8 mouse cellular contexts compared by ENCODE assay signal in genomic region chr16:62786621-62787331, GRCm38 (mm10). TPM values are rescaled to one million over a fixed set of nuclear protein-coding genes. Genes with fewer than 3 reads are reported as not detected.
DNase-seq lines count a peak whose midpoint lies in the region; ATAC-seq lines count a peak whose summit lies in the region.

Nsun3 (minus strand) TSS chr16:62786818.

- no peaks in the 10 kb centered on the region for H3K27me3 ChIP-seq in heart, embryonic 13.5 days (replicated peaks)
- no peaks in the 10 kb centered on the region for H3K27me3 ChIP-seq in liver, embryonic 12.5 days (replicated peaks)
- no peaks in the 10 kb centered on the region for H3K27me3 ChIP-seq in stomach, embryonic 15.5 days (replicated peaks)

- H3K27ac ChIP-seq in brown adipose tissue, adult 24 weeks (replicated peaks; ENCODE audit: low read depth, low read length): peak within 1 kb of the TSS; percentile 93
- H3K27ac ChIP-seq in heart, embryonic 13.5 days (replicated peaks): peak within 1 kb of the TSS; percentile 95
- peak within 1 kb of the TSS; percentile 83 for H3K27ac ChIP-seq in liver, embryonic 12.5 days
- H3K27ac ChIP-seq in stomach, embryonic 15.5 days: peak within 1 kb of the TSS; percentile 93

- peak within 1 kb of the TSS; percentile 92 for H3K9ac ChIP-seq in heart, embryonic 13.5 days
- peak within 1 kb of the TSS; percentile 83 for H3K9ac ChIP-seq in liver, embryonic 12.5 days
- H3K9ac ChIP-seq in stomach, embryonic 15.5 days: peak within 1 kb of the TSS; percentile 84

- peak; percentile 87 for ATAC-seq in heart, embryonic 13.5 days (ENCODE audit: extremely low read depth, insufficient number of reproducible peaks, low FRiP score, low TSS enrichment)
- ATAC-seq in liver, embryonic 12.5 days: peak; percentile 95
- peak; percentile 98 for ATAC-seq in stomach, embryonic 15.5 days (ENCODE audit: insufficient read depth, low FRiP score, low read depth)

- H3K36me3 ChIP-seq in heart, embryonic 13.5 days: no peaks in the 10 kb centered on the region
- 0 out of 2 replicates have a peak, but pooled peaks cover 5% of the 10 kb centered on the region for H3K36me3 ChIP-seq in liver, embryonic 12.5 days
- H3K36me3 ChIP-seq in stomach, embryonic 15.5 days: no peaks in the 10 kb centered on the region

- peak within 1 kb of the TSS; percentile 99 for H3K4me3 ChIP-seq in brown adipose tissue, adult 24 weeks (ENCODE audit: insufficient read depth, low read depth, low read length)
- H3K4me3 ChIP-seq in heart, embryonic 13.5 days: peak within 1 kb of the TSS; percentile 79
- H3K4me3 ChIP-seq in liver, embryonic 12.5 days: peak within 1 kb of the TSS; percentile 83
- peak within 1 kb of the TSS; percentile 80 for H3K4me3 ChIP-seq in stomach, embryonic 15.5 days (replicated peaks)

- peak within 1 kb of the TSS; percentile 83 for H3K4me2 ChIP-seq in heart, embryonic 13.5 days
- H3K4me2 ChIP-seq in liver, embryonic 12.5 days: peak within 1 kb of the TSS; percentile 78
- peak within 1 kb of the TSS; percentile 66 for H3K4me2 ChIP-seq in stomach, embryonic 15.5 days

- peaks cover 2% of the 10 kb centered on the region; the same call in 1 of the 2 replicates for H3K4me1 ChIP-seq in brown adipose tissue, adult 24 weeks (ENCODE audit: control insufficient read depth, insufficient read depth, insufficient read length, low read length)
- H3K4me1 ChIP-seq in heart, embryonic 13.5 days: peaks cover 17% of the 10 kb centered on the region
- peaks cover 24% of the 10 kb centered on the region for H3K4me1 ChIP-seq in liver, embryonic 12.5 days
- peaks cover 5% of the 10 kb centered on the region; the same call in 1 of the 2 replicates for H3K4me1 ChIP-seq in stomach, embryonic 15.5 days

- H3K9me3 ChIP-seq in heart, embryonic 13.5 days: no peaks in the 10 kb centered on the region
- no peaks in the 10 kb centered on the region for H3K9me3 ChIP-seq in liver, embryonic 12.5 days (replicated peaks)
- no peaks in the 10 kb centered on the region for H3K9me3 ChIP-seq in stomach, embryonic 15.5 days

- WGBS in heart, embryonic 13.5 days: 1% methylated on average over 41 of the region's 41 CpGs
- WGBS in liver, embryonic 12.5 days (ENCODE audit: insufficient replicate concordance): 2% methylated on average over 41 of the region's 41 CpGs
- WGBS in stomach, embryonic 15.5 days: 2% methylated on average over 41 of the region's 41 CpGs

- DNase-seq in CD4-positive, CD25-positive, alpha-beta regulatory T cell, adult 2 months (ENCODE audit: low read depth, low spot score): peak; percentile 96
- peak; percentile 63 for DNase-seq in fat pad, adult 2 months (ENCODE audit: extremely low read depth, low read depth, low spot score)
- DNase-seq in kidney, postnatal 10 days: peak; percentile 95
- DNase-seq in natural killer cell, adult 2 months (ENCODE audit: low spot score in 2 of 2): peak; percentile 89 to 93

RNA-seq across cellular contexts. Expression of gene Nsun3, which starts in this region (rescaled TPM):
- polyA plus RNA-seq in brown adipose tissue, adult 24 weeks (2012; ENCODE audit: insufficient read depth, insufficient read length, missing spikeins): 18.5 and 18.7 TPM in 2 replicates
- polyA plus RNA-seq in heart, embryonic 13.5 days (2015; fragmentation: Nextera tagmentation; extraction: Ambion mirVana): 5.5 and 6.3 TPM in 2 replicates
- 7.2 and 9.4 TPM in 2 replicates for polyA plus RNA-seq in liver, embryonic 12.5 days (2016; fragmentation: Nextera tagmentation; extraction: Ambion mirVana)
- polyA plus RNA-seq in stomach, embryonic 15.5 days (2015; fragmentation: Nextera tagmentation; extraction: Ambion mirVana): 8.9 and 10.2 TPM in 2 replicates

Comparison
In these comparisons a context has a peak if more than half of its experiments do, and no peak if none do; other contexts are left out.
1. Peak in every context shown above with its lines: DNase-seq, ATAC-seq, H3K4me3 ChIP-seq and H3K27ac ChIP-seq.